Mouse (Mus musculus): Measurements from ENCODE around the gene Baz1b. TPM values are rescaled to one million over a fixed set of nuclear protein-coding genes. Genes with fewer than 3 reads are reported as not detected.

Gene Baz1b
- polyA plus RNA-seq (2015; fragmentation: Nextera tagmentation; extraction: Ambion mirVana) = 40.4 and 42.3 TPM in 2 replicates

- Histone ChIP-seq H3K36me3 (peaks cover 35% of the 10 kb centered on the region), H3K4me1 (peaks cover 23% of the 10 kb centered on the region), H3K9ac (peak within 1 kb of the TSS; percentile 98), H3K27me3 (no peaks in the 10 kb centered on the region), H3K9me3 (replicated peaks) (no peaks in the 10 kb centered on the region; the same call in 1 of the 2 replicates), H3K27ac (peak within 1 kb of the TSS; percentile 98), H3K4me2 (peak within 1 kb of the TSS; percentile 71), H3K4me3 (replicated peaks) (peak within 1 kb of the TSS; percentile 100)
- peak; percentile 98 for ATAC-seq (replicated peaks; ENCODE audit: low FRiP score)
- WGBS = under 1% methylated on average over 57 of the region's 57 CpGs
Measured at GRCm38 (mm10) chr5:135186621-135187348, at the start of gene Baz1b. Baz1b (plus strand) TSS chr5:135187264.

- H3K36me3 ChIP-seq = no peaks in the 10 kb centered on the region
- no peak overlapping the region for H3K27ac ChIP-seq
- peaks cover 6% of the 10 kb centered on the region for H3K27me3 ChIP-seq
- no peaks in the 10 kb centered on the region for H3K9me3 ChIP-seq (replicated peaks)
- WGBS = 73% methylated on average over 2 of the region's 2 CpGs
- H3K4me2 ChIP-seq = no peak overlapping the region
- H3K4me3 ChIP-seq (replicated peaks) = no peak overlapping the region
- H3K9ac ChIP-seq = no peak overlapping the region
- H3K4me1 ChIP-seq = no peaks in the 10 kb centered on the region
- no peak for ATAC-seq (replicated peaks; ENCODE audit: low FRiP score)
Measured at GRCm38 (mm10) chr5:135139881-135140280, 47.2 kb upstream of the Baz1b start.

- Histone ChIP-seq H3K4me1 (peaks cover 6% of the 10 kb centered on the region), H3K4me3 (replicated peaks) (no peak overlapping the region), H3K9ac (no peak overlapping the region), H3K9me3 (replicated peaks) (no peaks in the 10 kb centered on the region), H3K27me3 (no peaks in the 10 kb centered on the region), H3K4me2 (no peak overlapping the region), H3K27ac (no peak overlapping the region), H3K36me3 (no peaks in the 10 kb centered on the region)
- ATAC-seq (replicated peaks; ENCODE audit: low FRiP score) = no peak
- 55% methylated on average over 4 of the region's 4 CpGs for WGBS
Measured at GRCm38 (mm10) chr5:135144469-135144868, 42.6 kb upstream of the Baz1b start.

- 75% methylated on average over 3 of the region's 3 CpGs for WGBS
- Histone ChIP-seq H3K4me2 (no peak overlapping the region), H3K27ac (no peak overlapping the region), H3K4me1 (peaks cover 11% of the 10 kb centered on the region), H3K36me3 (no peaks in the 10 kb centered on the region), H3K4me3 (replicated peaks) (no peak overlapping the region), H3K9me3 (replicated peaks) (no peaks in the 10 kb centered on the region), H3K9ac (no peak overlapping the region), H3K27me3 (no peaks in the 10 kb centered on the region)
- no peak for ATAC-seq (replicated peaks; ENCODE audit: low FRiP score)
Measured at GRCm38 (mm10) chr5:135145532-135145931, 41.5 kb upstream of the Baz1b start.

- Histone ChIP-seq H3K27ac (no peak overlapping the region), H3K36me3 (no peaks in the 10 kb centered on the region), H3K4me2 (no peak overlapping the region), H3K9me3 (replicated peaks) (no peaks in the 10 kb centered on the region), H3K4me1 (peaks cover 15% of the 10 kb centered on the region), H3K4me3 (replicated peaks) (no peak overlapping the region), H3K27me3 (no peaks in the 10 kb centered on the region), H3K9ac (no peak overlapping the region)
- no peak for ATAC-seq (replicated peaks; ENCODE audit: low FRiP score)
Measured at GRCm38 (mm10) chr5:135145955-135146354, 41.1 kb upstream of the Baz1b start.

GRCm38 (mm10) chr5:135148715-135149052, 38.4 kb upstream of the Baz1b start:
- H3K9ac ChIP-seq = peak overlapping the region; percentile 58
- ATAC-seq (replicated peaks; ENCODE audit: low FRiP score) = no peak
- peaks cover 16% of the 10 kb centered on the region for H3K4me1 ChIP-seq
- peaks cover 20% of the 10 kb centered on the region for H3K36me3 ChIP-seq
- peak overlapping the region; percentile 92 for H3K4me3 ChIP-seq (replicated peaks)
- H3K27me3 ChIP-seq = no peaks in the 10 kb centered on the region
- H3K4me2 ChIP-seq = peak overlapping the region; percentile 72
- WGBS = under 1% methylated on average over 13 of the region's 13 CpGs
- no peaks in the 10 kb centered on the region for H3K9me3 ChIP-seq (replicated peaks)
- H3K27ac ChIP-seq = peak overlapping the region; percentile 98

GRCm38 (mm10) chr5:135149053-135149819, 37.8 kb upstream of the Baz1b start, which contains the start of gene Tbl2:
Tbl2 (plus strand) TSS chr5:135149657.
- whole genome bisulfite sequencing = under 1% methylated on average over 63 of the region's 63 CpGs
- Histone ChIP-seq H3K4me2 (peak within 1 kb of the TSS; percentile 72), H3K27ac (peak within 1 kb of the TSS; percentile 98)

GRCm38 (mm10) chr5:135149820-135150178, 37.3 kb upstream of the Baz1b start:
- Histone ChIP-seq H3K27ac (peak overlapping the region; percentile 98), H3K36me3 (peaks cover 31% of the 10 kb centered on the region), H3K4me1 (peaks cover 16% of the 10 kb centered on the region), H3K27me3 (no peaks in the 10 kb centered on the region), H3K9ac (peak overlapping the region; percentile 75), H3K4me3 (replicated peaks) (peak overlapping the region; percentile 92), H3K4me2 (peak overlapping the region; percentile 72), H3K9me3 (replicated peaks) (no peaks in the 10 kb centered on the region)
- ATAC-seq (replicated peaks; ENCODE audit: low FRiP score) = no peak
- WGBS = 0% methylated on average over 23 of the region's 23 CpGs

More at GRCm38 (mm10) chr5:135149053-135149819, 37.8 kb upstream of the Baz1b start, which contains the start of gene Tbl2:
- Histone ChIP-seq H3K9me3 (replicated peaks) (no peaks in the 10 kb centered on the region), H3K9ac (peak within 1 kb of the TSS; percentile 75), H3K4me1 (peaks cover 16% of the 10 kb centered on the region), H3K4me3 (replicated peaks) (peak within 1 kb of the TSS; percentile 92), H3K27me3 (no peaks in the 10 kb centered on the region), H3K36me3 (peaks cover 26% of the 10 kb centered on the region)
- ATAC-seq (replicated peaks; ENCODE audit: low FRiP score) = peak; percentile 99

GRCm38 (mm10) chr5:135156496-135156895, 30.6 kb upstream of the Baz1b start:
- ATAC-seq (replicated peaks; ENCODE audit: low FRiP score) = no peak
- 98% methylated on average over 4 of the region's 4 CpGs for WGBS

GRCm38 (mm10) chr5:135161221-135161620, 25.8 kb upstream of the Baz1b start:
- Histone ChIP-seq H3K4me3 (replicated peaks) (no peak overlapping the region), H3K9me3 (replicated peaks) (no peaks in the 10 kb centered on the region), H3K4me2 (no peak overlapping the region), H3K27me3 (no peaks in the 10 kb centered on the region), H3K27ac (peak overlapping the region; percentile 83), H3K4me1 (peaks cover 14% of the 10 kb centered on the region), H3K9ac (no peak overlapping the region), H3K36me3 (peaks cover 71% of the 10 kb centered on the region)
- no peak for ATAC-seq (replicated peaks; ENCODE audit: low FRiP score)
- WGBS = 93% methylated on average over 4 of the region's 4 CpGs

More at GRCm38 (mm10) chr5:135156496-135156895, 30.6 kb upstream of the Baz1b start:
- H3K4me3 ChIP-seq (replicated peaks) = no peak overlapping the region
- H3K4me1 ChIP-seq = peaks cover 3% of the 10 kb centered on the region; the same call in 1 of the 2 replicates
- peaks cover 97% of the 10 kb centered on the region for H3K36me3 ChIP-seq
- no peaks in the 10 kb centered on the region for H3K27me3 ChIP-seq
- H3K9me3 ChIP-seq (replicated peaks) = no peaks in the 10 kb centered on the region
- H3K27ac ChIP-seq = no peak overlapping the region
- no peak overlapping the region for H3K9ac ChIP-seq
- H3K4me2 ChIP-seq = no peak overlapping the region

- Histone ChIP-seq H3K27me3 (no peaks in the 10 kb centered on the region), H3K4me3 (replicated peaks) (no peak overlapping the region), H3K4me2 (no peak overlapping the region), H3K36me3 (peaks cover 66% of the 10 kb centered on the region), H3K9me3 (replicated peaks) (no peaks in the 10 kb centered on the region), H3K27ac (peak overlapping the region; percentile 83), H3K4me1 (peaks cover 14% of the 10 kb centered on the region), H3K9ac (no peak overlapping the region)
- 87% methylated on average over 7 of the region's 7 CpGs for WGBS
- no peak for ATAC-seq (replicated peaks; ENCODE audit: low FRiP score)
Measured at GRCm38 (mm10) chr5:135161650-135162049, 25.4 kb upstream of the Baz1b start.

- Histone ChIP-seq H3K4me1 (peaks cover 17% of the 10 kb centered on the region), H3K9ac (no peak overlapping the region), H3K36me3 (peaks cover 59% of the 10 kb centered on the region), H3K4me3 (replicated peaks) (no peak overlapping the region), H3K27ac (peak overlapping the region; percentile 83), H3K9me3 (replicated peaks) (no peaks in the 10 kb centered on the region), H3K4me2 (no peak overlapping the region), H3K27me3 (no peaks in the 10 kb centered on the region)
- 83% methylated on average over 8 of the region's 8 CpGs for WGBS
- ATAC-seq (replicated peaks; ENCODE audit: low FRiP score) = peak; percentile 37; the same call in 1 of the 2 replicates
Measured at GRCm38 (mm10) chr5:135162361-135162760, 24.7 kb upstream of the Baz1b start.

Measured in kidney, embryonic 15.5 days (tissue).